Mouse (Mus musculus) liver, postnatal 0 days (tissue): ENCODE results near the gene Zcchc10.
"Not testable (repeated sequence)": the region's sequence is repeated elsewhere in the genome, so short reads cannot be mapped to it uniquely, and the experiment has no call there.

Experiments used
- CTCF ChIP-seq: sonication (generic); IDR thresholded peaks from 2 replicates; pipeline ENCODE4 v1.5.1; 2016; ENCODE audit warnings: antibody characterized with exemption, low read depth
- EP300 ChIP-seq: IDR thresholded peaks from 2 replicates; pipeline ENCODE4 v1.6.1; 2016; ENCODE audit warnings: antibody characterized with exemption, low read depth, mild to moderate bottlenecking

DNA sequence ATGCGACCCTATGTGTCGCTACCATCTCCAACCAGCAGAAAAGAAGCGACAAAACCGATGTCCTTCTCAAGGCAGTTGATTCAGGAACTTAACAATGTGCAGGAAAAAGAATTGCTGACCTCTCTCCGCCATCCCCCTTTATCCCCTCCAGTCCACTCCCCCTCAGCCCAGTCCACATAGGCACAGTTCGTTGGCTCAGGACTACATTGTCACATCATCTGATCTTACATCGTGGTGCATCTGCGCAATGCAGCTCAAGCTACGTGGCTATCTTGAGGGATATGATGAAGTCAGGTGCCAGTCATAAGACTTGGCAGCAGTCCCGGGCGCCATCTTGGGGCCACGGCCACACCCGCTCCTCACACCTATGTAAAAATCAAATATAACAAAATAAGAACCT is 4.6 kb upstream of the Zcchc10 start:
- TF ChIP-seq CTCF, EP300: not testable (repeated sequence)
